Mouse (Mus musculus) C2C12 (cell line): ENCODE measurements around the gene Hes7. TPM values are rescaled to one million over a fixed set of nuclear protein-coding genes. Genes with fewer than 3 reads are reported as not detected.

Experiments used
- H3K27me3 ChIP-seq: one replicate; pipeline ENCODE4 v1.6.1; 2011; ENCODE audit not compliant: control insufficient read depth, insufficient read depth, insufficient read length
- H3K36me3 ChIP-seq: one replicate; pipeline ENCODE4 v1.6.1; 2011; ENCODE audit not compliant: control insufficient read depth, insufficient read depth
- H3K4me3 ChIP-seq: one replicate; pipeline ENCODE4 v1.5.1; 2011; ENCODE audit warnings: mild to moderate bottlenecking, control low read depth; ENCODE audit not compliant: poor library complexity, insufficient read depth, severe bottlenecking
- H3K79me2 ChIP-seq: one replicate; pipeline ENCODE4 v1.6.1; 2011; ENCODE audit not compliant: control insufficient read depth, insufficient read depth
- H3K79me3 ChIP-seq: one replicate; pipeline ENCODE4 v1.6.1; 2011; ENCODE audit warnings: low read depth, control low read depth
- H3ac ChIP-seq: one replicate; pipeline ENCODE3; 2011; ENCODE audit warnings: low read depth; ENCODE audit not compliant: control insufficient read depth, insufficient read length
- CEBPB ChIP-seq: IDR thresholded peaks from one replicate; pipeline ENCODE4 v1.6.1; 2011; ENCODE audit warnings: low read depth, mild to moderate bottlenecking, control low read depth, moderate library complexity
- CTCF ChIP-seq: IDR thresholded peaks from one replicate; pipeline ENCODE4 v1.5.1; 2011; ENCODE audit not compliant: control insufficient read depth, insufficient read depth, insufficient read length
- FOSL1 ChIP-seq: IDR thresholded peaks from one replicate; pipeline ENCODE4 v1.8.0; 2011; ENCODE audit warnings: mild to moderate bottlenecking, low read length; ENCODE audit not compliant: poor library complexity, insufficient read depth, severe bottlenecking
- MAX ChIP-seq: IDR thresholded peaks from one replicate; pipeline ENCODE4 v1.6.1; 2011; ENCODE audit warnings: mild to moderate bottlenecking, control low read depth
- MYOD1 ChIP-seq: IDR thresholded peaks from one replicate; pipeline ENCODE4 v1.6.1; 2011; ENCODE audit warnings: low read depth; ENCODE audit not compliant: control insufficient read depth, insufficient read length
- MYOG ChIP-seq: IDR thresholded peaks from one replicate; pipeline ENCODE4 v1.6.1; 2011; ENCODE audit not compliant: control insufficient read depth, insufficient read length; ENCODE audit errors: extremely low read depth
- USF1 ChIP-seq: IDR thresholded peaks from one replicate; pipeline ENCODE4 v1.6.1; 2011; ENCODE audit warnings: low read depth, mild to moderate bottlenecking, control low read depth, moderate library complexity
- polyA plus RNA-seq: library from polyadenylated mRNA; unstranded; fragments of >200 nt; fragmentation: generic; extraction: Trizol; gene quantifications from one replicate; pipeline ENCODE4 v1.2.1, GENCODE M21; 2012; ENCODE audit warnings: missing spikeins

Hes7 gene
- polyA plus RNA-seq, 1 experiment = 0.06 TPM

DNA sequence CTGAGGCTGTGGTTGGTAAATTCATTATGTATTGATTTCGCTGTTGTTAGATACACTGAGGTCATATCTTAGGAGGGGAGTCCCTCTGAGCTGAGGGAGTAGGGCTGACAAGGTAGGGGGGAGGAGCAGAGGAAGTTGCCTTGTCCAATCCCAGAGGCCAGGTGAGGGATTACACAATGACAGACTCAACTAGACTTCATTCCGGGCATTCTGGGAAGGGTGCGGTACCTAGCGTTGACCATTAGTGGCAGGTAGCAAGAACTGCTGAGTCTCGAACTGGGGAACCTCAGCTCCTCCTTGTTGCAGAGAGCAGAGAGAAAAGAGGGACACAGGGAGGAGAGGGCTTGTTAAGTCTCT is 13.3 kb downstream of the Hes7 start:
- Histone ChIP-seq H3K4me3 (no peak overlapping the region), H3K27me3 (no peaks in the 10 kb centered on the region), H3K36me3 (no peaks in the 10 kb centered on the region), H3K79me2 (no peaks in the 10 kb centered on the region), H3K79me3 (no peaks in the 10 kb centered on the region), H3ac (no peak overlapping the region)
- TF ChIP-seq MAX (no peak), FOSL1 (no peak), MYOD1 (no peak), CEBPB (no peak), MYOG (no peak), USF1 (no peak), CTCF (no peak)

DNA sequence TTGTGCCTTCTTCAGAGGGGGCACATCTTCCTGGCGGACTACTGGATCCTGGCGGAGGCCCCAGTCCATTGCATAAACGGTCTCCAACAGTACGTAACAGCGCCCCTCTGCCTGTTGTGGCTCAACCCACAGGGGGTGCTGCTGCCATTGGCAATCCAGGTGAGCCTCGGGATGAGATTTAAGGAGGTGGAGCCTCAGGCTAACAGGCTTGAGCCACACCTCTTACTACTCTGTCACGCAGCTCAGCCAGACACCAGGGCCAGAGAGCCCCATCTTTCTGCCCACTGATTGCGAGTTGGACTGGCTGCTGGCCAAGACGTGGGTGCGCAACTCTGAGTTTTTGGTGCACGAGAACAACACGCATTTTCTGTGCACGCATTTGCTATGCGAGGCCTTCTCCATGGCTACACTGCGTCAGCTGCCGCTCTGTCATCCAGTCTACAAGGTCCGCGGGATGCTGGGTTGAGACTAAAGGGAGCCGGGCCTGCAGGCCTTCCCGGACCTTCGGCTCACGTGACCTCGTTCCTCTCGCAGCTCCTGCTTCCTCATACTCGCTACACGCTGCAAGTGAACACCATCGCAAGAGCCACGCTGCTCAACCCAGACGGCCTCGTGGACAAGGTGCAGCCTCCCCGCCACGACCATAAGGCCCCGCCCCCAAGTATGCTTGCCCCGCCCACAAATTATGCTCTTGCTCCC is 13.9 kb downstream of the Hes7 start:
- H3K27me3 ChIP-seq = peaks cover 1% of the 10 kb centered on the region
- no peak overlapping the region for H3K4me3 ChIP-seq

DNA sequence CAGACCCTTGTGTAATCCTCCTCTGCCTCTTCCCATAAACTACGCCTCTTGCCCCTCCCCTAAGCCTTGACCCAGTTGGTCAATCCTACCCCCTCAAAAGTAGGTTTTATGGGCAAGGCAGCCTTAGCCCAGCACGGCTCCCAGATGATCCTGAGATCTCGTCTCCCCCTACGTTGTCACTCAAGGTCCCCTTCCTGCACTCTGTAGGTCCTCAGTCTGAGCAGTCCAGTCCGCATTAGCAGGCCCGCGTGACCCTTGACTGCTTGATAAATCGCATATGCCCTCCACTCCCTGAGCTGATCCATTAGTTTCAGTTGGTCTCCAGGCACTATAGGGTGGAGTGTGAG is 14.4 kb downstream of the Hes7 start:
- Histone ChIP-seq H3K36me3 (no peaks in the 10 kb centered on the region), H3K27me3 (peaks cover 6% of the 10 kb centered on the region), H3K4me3 (no peak overlapping the region), H3K79me3 (no peaks in the 10 kb centered on the region), H3K79me2 (no peaks in the 10 kb centered on the region), H3ac (no peak overlapping the region)
- TF ChIP-seq MYOD1 (no peak), FOSL1 (no peak), MAX (no peak), USF1 (no peak), CEBPB (no peak), MYOG (no peak), CTCF (no peak)

More for the DNA sequence above, 13.9 kb downstream of the Hes7 start:
- H3K79me2 ChIP-seq = no peaks in the 10 kb centered on the region
- no peaks in the 10 kb centered on the region for H3K79me3 ChIP-seq
- TF ChIP-seq MYOD1 (no peak), USF1 (peak; percentile 71), CEBPB (no peak), MAX (no peak)
- no peaks in the 10 kb centered on the region for H3K36me3 ChIP-seq
- no peak overlapping the region for H3ac ChIP-seq

DNA sequence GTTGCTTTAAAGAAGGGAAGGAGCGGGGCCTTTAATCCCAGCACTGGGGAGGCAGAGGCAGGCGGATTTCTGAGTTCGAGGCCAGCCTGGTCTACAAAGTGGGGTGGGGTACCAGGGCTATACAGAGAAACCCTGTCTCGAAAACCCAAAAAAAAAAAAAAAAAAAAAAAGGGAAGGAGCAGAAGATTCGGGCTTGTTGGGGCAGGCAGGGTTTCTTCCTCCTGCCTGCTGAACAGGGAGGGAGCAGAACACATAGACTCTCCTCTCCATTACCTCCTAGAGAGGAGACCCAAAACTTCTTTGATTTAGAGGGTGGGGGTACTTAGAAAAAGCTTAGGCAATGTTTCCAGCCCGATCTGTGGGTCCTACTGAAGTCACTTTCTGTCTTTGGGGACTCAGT is 15.2 kb downstream of the Hes7 start:
- TF ChIP-seq MYOD1 (no peak), MAX (no peak), CEBPB (no peak), USF1 (no peak), FOSL1 (no peak), MYOG (no peak), CTCF (no peak)
- H3K79me2 ChIP-seq = no peaks in the 10 kb centered on the region
- H3K4me3 ChIP-seq = no peak overlapping the region

DNA sequence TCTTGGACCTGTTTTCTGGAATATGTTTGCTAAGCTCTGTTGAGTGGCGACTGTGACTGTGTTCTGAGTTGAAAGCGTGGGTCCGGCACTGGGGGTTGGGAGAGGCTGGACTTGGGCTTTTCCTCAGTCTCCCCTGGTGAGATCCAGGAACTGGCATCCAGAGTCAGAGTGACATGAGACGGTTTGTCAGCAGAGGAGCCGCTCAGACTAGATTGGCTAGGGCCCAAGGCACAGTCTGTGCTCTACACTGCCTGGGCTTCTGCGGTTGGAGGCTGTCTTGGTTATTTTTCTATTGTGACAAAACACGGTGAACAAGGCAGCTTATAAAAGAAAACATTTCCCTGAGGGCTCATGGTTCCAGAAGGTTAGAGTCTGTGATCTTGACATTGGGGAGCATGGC is 27.3 kb downstream of the Hes7 start:
- Histone ChIP-seq H3K36me3 (no peaks in the 10 kb centered on the region), H3K27me3 (peaks cover 28% of the 10 kb centered on the region), H3K79me2 (no peaks in the 10 kb centered on the region), H3ac (no peak overlapping the region), H3K79me3 (no peaks in the 10 kb centered on the region), H3K4me3 (no peak overlapping the region)
- TF ChIP-seq MYOD1 (no peak), USF1 (no peak), MAX (no peak), CTCF (no peak), MYOG (no peak), CEBPB (no peak), FOSL1 (no peak)

More for the DNA sequence above, 15.2 kb downstream of the Hes7 start:
- Histone ChIP-seq H3ac (no peak overlapping the region), H3K79me3 (no peaks in the 10 kb centered on the region), H3K27me3 (peaks cover 10% of the 10 kb centered on the region), H3K36me3 (no peaks in the 10 kb centered on the region)

DNA sequence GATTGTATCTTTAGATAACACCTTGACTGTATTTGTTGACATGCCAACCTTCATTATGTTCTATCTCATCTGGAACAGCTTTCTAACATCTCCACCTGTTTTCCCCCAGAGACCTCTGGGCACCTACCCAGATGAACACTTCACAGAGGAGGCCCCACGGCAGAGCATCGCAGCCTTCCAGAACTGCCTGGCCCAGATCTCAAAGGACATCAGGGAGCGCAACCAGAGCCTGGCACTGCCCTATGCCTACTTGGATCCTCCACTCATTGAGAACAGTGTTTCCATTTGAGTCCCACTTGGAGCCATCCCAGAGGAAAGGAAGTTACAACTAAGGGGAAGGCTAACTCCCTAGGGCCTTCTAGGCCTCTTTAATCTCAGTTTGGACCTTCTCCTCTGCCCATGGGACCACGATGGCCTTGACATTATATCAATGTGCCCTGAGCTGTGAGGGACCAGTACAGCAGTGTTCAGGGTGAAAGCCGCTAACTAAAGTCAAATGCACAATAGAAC is 28.3 kb downstream of the Hes7 start:
- H3K79me2 ChIP-seq = no peaks in the 10 kb centered on the region
- no peaks in the 10 kb centered on the region for H3K36me3 ChIP-seq
- no peak for TF ChIP-seq FOSL1
- H3K4me3 ChIP-seq = no peak overlapping the region
- peaks cover 25% of the 10 kb centered on the region for H3K27me3 ChIP-seq
- H3ac ChIP-seq = no peak overlapping the region
- no peaks in the 10 kb centered on the region for H3K79me3 ChIP-seq
